Mouse (Mus musculus) lung, adult 2 months (tissue): ENCODE measurements around the gene Tmem220.

Experiments
- CTCF ChIP-seq: fragments of 200-500 bp; IDR thresholded peaks from 2 replicates; pipeline ENCODE4 v1.5.1; 2011; ENCODE audit warnings: mild to moderate bottlenecking, low read length, control low read depth; ENCODE audit not compliant: insufficient read depth
- POLR2A ChIP-seq: fragments of 200-500 bp; IDR thresholded peaks from 2 replicates; pipeline ENCODE4 v1.6.1; 2011; ENCODE audit warnings: low read depth, mild to moderate bottlenecking, control low read depth, low read length, borderline replicate concordance; ENCODE audit errors: extremely low read depth

GRCm38 (mm10) chr11:66993674-66994073 lies 31.3 kb upstream of the Tmem220 start:
- TF ChIP-seq CTCF (no peak), POLR2A (no peak)
